11 mouse cellular contexts compared by ENCODE assay signal in the genomic region with DNA sequence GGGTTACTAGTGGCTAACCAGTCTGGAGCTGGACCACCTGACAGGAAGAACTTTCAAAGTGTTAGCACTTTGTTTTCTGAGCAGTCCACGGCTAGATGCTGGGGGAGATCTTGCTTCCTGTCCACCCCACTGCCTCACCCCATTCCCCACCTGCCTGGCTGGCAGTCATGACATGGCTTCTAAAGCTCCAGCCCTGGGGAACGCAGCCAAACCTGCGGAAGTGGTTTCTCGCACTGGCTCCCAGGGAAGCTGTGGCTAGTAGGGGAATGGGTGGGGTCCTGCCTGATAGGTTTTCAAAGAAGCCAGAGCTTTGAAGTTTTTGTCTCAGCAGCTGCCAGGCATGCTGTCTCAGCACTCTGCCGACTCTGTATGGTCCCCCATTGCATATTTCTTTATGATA.
DNase-seq lines count a peak whose midpoint lies in the region; ATAC-seq lines count a peak whose summit lies in the region.
"Had no signal": no experiment of that assay in that cellular context is flagged by ENCODE, and none has a peak within 500 bp of the region (broad histone marks: within the 10 kb centered on the region; RNA-seq: fewer than 3 reads in every experiment).

No protein-coding gene starts in this region.

- H3K9me3 ChIP-seq in embryonic facial prominence, embryonic 15.5 days (replicated peaks), result no peaks in the 10 kb centered on the region
- no peaks in the 10 kb centered on the region for H3K9me3 ChIP-seq in neural tube, embryonic 15.5 days (replicated peaks)
- no peaks in the 10 kb centered on the region for H3K9me3 ChIP-seq in forebrain, embryonic 16.5 days (ENCODE audit: control insufficient read depth, low read length)
- H3K9me3 ChIP-seq: forebrain, embryonic 10.5 days; hindbrain, embryonic 13.5 days had no signal

- peak; percentile 67 for DNase-seq in 3134 (ENCODE audit: extremely low read depth, insufficient read length, low spot score)
- DNase-seq in ES-CJ7 (ENCODE audit: low read depth, low spot score), result peak; percentile 15
- DNase-seq in frontal cortex, postnatal 14 days (ENCODE audit: low spot score in 2 of 2), result no peak
- DNase-seq in urinary bladder, adult 2 months (ENCODE audit: low spot score), result no peak
- DNase-seq: adrenal gland, adult 2 months had no signal

- H3K27me3 ChIP-seq in embryonic facial prominence, embryonic 15.5 days, result no peaks in the 10 kb centered on the region
- no peaks in the 10 kb centered on the region for H3K27me3 ChIP-seq in neural tube, embryonic 15.5 days (replicated peaks)
- no peaks in the 10 kb centered on the region for H3K27me3 ChIP-seq in forebrain, embryonic 16.5 days (replicated peaks; ENCODE audit: control insufficient read depth, insufficient read depth, low read length)
- H3K27me3 ChIP-seq: hindbrain, embryonic 13.5 days had no signal

- no peak overlapping the region for H3K4me3 ChIP-seq in embryonic facial prominence, embryonic 15.5 days (replicated peaks)
- no peak overlapping the region for H3K4me3 ChIP-seq in neural tube, embryonic 15.5 days (replicated peaks)
- H3K4me3 ChIP-seq in forebrain, embryonic 16.5 days (replicated peaks; ENCODE audit: low read length), result no peak overlapping the region
- H3K4me3 ChIP-seq: forebrain, embryonic 10.5 days; hindbrain, embryonic 13.5 days had no signal

- no peak overlapping the region for H3K4me2 ChIP-seq in embryonic facial prominence, embryonic 15.5 days (replicated peaks)
- no peak overlapping the region for H3K4me2 ChIP-seq in neural tube, embryonic 15.5 days
- no peak overlapping the region for H3K4me2 ChIP-seq in forebrain, embryonic 16.5 days (ENCODE audit: low read length)
- H3K4me2 ChIP-seq: hindbrain, embryonic 13.5 days had no signal

- no peak overlapping the region for H3K9ac ChIP-seq in embryonic facial prominence, embryonic 15.5 days
- H3K9ac ChIP-seq in neural tube, embryonic 15.5 days (replicated peaks), result no peak overlapping the region
- no peak overlapping the region for H3K9ac ChIP-seq in forebrain, embryonic 16.5 days (replicated peaks; ENCODE audit: low read depth, low read length)
- H3K9ac ChIP-seq: hindbrain, embryonic 13.5 days had no signal

- WGBS in embryonic facial prominence, embryonic 15.5 days, result 34% methylated on average over 5 of the region's 5 CpGs
- 57% methylated on average over 5 of the region's 5 CpGs for WGBS in neural tube, embryonic 15.5 days
- WGBS in forebrain, embryonic 16.5 days, result 66% methylated on average over 5 of the region's 5 CpGs

- peaks cover 26% of the 10 kb centered on the region for H3K4me1 ChIP-seq in embryonic facial prominence, embryonic 15.5 days
- H3K4me1 ChIP-seq in neural tube, embryonic 15.5 days, result 0 out of 2 replicates have a peak, but pooled peaks cover 7% of the 10 kb centered on the region
- 0 out of 2 replicates have a peak, but pooled peaks cover 2% of the 10 kb centered on the region for H3K4me1 ChIP-seq in forebrain, embryonic 16.5 days (replicated peaks; ENCODE audit: control insufficient read depth, insufficient read depth, low read length)

- no peaks in the 10 kb centered on the region for H3K36me3 ChIP-seq in embryonic facial prominence, embryonic 15.5 days
- H3K36me3 ChIP-seq in neural tube, embryonic 15.5 days, result no peaks in the 10 kb centered on the region
- H3K36me3 ChIP-seq in forebrain, embryonic 16.5 days (ENCODE audit: control insufficient read depth, insufficient read depth), result no peaks in the 10 kb centered on the region

- peak; percentile 63; the same call in 1 of the 2 replicates for ATAC-seq in embryonic facial prominence, embryonic 15.5 days (ENCODE audit: insufficient number of reproducible peaks, low FRiP score, low TSS enrichment, low read depth)
- ATAC-seq in neutrophil, adult 5-6 weeks (ENCODE audit: extremely low read depth, insufficient number of reproducible peaks, low FRiP score, poor library complexity, severe bottlenecking), result peak; percentile 53
- no peak for ATAC-seq in neural tube, embryonic 15.5 days (ENCODE audit: low FRiP score)
- ATAC-seq in forebrain, embryonic 16.5 days, result no peak

- no peak overlapping the region; the same call in 1 of the 2 replicates for H3K27ac ChIP-seq in embryonic facial prominence, embryonic 15.5 days (replicated peaks)
- H3K27ac ChIP-seq in neural tube, embryonic 15.5 days (replicated peaks), result no peak overlapping the region
- no peak overlapping the region for H3K27ac ChIP-seq in forebrain, embryonic 16.5 days (ENCODE audit: low read length)
- H3K27ac ChIP-seq: forebrain, embryonic 10.5 days; hindbrain, embryonic 13.5 days had no signal

Comparison
In these comparisons a context has a peak if more than half of its experiments do, and no peak if none do; other contexts are left out.
1. DNase-seq: peak in 3134 (single experiment) and ES-CJ7 (single experiment); none in frontal cortex, postnatal 14 days (0 of 2) and urinary bladder, adult 2 months (single experiment).
2. ATAC-seq: peak in embryonic facial prominence, embryonic 15.5 days (single experiment) and neutrophil, adult 5-6 weeks (single experiment); none in neural tube, embryonic 15.5 days (single experiment) and forebrain, embryonic 16.5 days (single experiment).